Mouse (Mus musculus) retina, postnatal 7 days (tissue): ENCODE measurements around the gene E2f2.

Source experiments
- DNase-seq: peaks from one replicate; pipeline ENCODE4 v3.0.0-alpha.2; 2012; ENCODE audit warnings: low read depth, low spot score

The E2f2 gene

GRCm38 (mm10) chr4:136144927-136145292 is 27.3 kb upstream of the E2f2 start:
- no peak for DNase-seq

GRCm38 (mm10) chr4:136145362-136145885 is 26.8 kb upstream of the E2f2 start:
- DNase-seq: no peak

- DNase-seq: no peak
Measured at GRCm38 (mm10) chr4:136145991-136146711, 26.0 kb upstream of the E2f2 start.

- no peak for DNase-seq
Measured at GRCm38 (mm10) chr4:136146712-136147154, 25.5 kb upstream of the E2f2 start.

GRCm38 (mm10) chr4:136147436-136148135 is 24.6 kb upstream of the E2f2 start:
- DNase-seq: peak; percentile 68

DNA sequence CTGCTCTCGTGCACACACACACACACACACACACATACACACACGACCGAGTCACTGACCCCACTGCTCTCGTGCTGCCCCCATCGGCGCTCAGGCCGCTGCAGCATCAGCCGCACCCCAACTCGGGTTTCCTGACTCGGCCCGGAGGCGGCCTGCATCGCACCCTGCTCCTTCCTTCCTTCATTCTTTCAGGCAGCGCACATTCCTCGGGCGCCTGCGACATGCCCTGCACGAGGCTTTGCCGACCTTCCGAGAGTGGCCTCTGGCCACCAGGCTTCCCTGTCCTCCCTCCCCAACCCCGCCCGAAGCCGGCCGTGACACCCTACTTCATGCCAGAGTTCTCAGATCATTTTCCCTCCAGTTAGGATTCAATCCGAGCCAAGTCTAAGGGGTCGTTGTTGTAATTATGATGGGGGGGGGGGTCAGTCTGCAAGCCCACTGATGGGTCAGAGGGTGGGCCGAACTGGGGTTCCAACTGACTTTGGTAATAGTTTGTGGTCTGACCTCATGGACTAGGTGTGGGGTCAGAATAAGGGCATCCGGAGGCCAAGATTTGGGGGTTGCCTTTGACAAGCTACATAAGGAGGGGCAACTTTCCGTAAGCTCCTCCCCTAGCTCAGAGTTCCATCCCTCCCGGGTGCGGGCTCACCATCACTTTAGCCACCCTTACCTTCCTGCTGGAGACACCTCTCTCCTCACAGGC is 23.7 kb upstream of the E2f2 start:
- no peak for DNase-seq

DNA sequence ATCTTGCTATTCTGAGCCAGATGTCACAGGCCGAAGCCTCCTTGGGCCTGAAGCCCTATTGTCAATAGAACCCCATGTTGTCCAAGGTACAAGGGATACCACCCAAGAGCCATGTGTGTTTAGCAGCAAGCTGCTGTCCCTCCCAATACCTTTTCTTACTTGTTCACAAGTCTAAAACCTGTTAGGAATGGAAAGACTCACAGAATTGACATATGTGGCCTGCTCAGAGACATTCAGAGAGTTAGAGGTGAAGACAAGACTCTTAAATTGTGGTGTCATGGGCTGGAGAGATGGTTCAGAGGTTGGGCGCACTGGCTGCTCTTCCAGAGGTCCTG is 23.2 kb upstream of the E2f2 start:
- DNase-seq: no peak

- no peak for DNase-seq
Measured at GRCm38 (mm10) chr4:136149734-136150133, 22.5 kb upstream of the E2f2 start.

GRCm38 (mm10) chr4:136150596-136150995 is 21.6 kb upstream of the E2f2 start:
- DNase-seq: no peak

DNA sequence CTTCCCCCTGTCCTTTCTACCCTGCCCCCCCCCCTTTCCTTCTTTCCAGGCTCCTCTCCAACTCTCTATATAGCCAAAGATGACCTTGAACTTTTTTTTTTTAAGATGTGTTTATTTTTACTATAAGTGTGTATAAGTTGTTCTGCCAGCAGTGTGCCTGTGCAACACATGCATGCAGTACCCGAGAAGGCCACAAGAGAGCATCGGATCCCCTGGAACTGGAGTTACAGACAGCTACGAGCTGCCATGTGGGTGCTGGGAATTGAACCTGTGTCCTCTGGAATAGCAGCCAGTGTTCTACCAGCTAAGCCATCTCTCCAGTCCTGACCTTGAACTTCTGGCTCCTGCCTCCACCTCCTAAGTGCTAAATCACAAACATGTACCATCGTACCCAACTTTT is 19.4 kb upstream of the E2f2 start:
- DNase-seq: no peak

DNA sequence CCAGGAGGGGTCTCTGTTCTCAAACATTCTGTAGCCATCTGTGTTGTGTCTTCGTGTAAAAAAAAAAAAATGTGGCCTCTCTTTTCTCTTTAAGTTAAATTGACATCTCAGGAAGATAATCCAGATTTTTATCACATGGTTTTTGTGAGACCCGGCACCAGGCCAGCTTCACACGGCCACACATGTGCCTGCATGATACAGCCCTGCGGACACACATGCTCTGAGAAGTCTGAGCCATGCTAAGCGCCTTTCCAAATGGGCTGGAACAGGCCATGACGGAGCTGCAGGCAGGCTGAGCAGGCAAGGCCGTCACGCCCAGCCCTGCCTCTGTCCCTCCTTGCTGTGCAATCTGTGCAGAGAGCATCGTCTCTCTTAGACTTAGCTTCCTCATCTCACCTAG is 17.7 kb upstream of the E2f2 start:
- no peak for DNase-seq

GRCm38 (mm10) chr4:136158498-136158897 is 13.7 kb upstream of the E2f2 start:
- no peak for DNase-seq

DNA sequence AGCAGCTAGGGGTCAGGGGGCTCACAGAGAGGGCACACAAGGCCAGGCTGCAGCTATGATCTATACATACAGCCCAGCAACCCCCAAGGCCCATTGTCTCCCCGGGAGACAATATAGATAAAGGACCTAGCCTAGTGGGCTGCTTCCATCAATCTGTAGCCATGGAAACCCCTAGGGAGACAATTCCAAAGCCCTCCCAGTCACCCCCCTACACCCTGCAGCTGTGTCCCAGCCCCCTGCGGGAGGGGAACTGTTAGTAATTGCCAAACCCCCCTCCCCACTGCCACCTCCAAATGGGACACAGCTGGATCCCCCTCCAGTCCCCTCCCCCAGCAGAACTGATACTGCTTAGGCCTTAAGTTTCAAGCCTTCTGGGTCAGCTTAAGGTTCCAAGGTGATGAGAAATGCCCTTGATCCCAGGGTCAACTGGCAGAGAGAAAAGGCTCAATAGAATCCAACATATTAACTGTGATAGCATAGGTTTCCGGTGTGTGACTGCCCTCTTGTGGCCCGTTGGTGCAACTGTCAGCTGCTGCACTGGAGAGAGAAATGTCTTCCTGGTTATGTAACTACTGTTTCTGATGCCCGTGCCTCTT is 12.3 kb upstream of the E2f2 start:
- peak; percentile 75 for DNase-seq

GRCm38 (mm10) chr4:136163448-136163847 is 8.7 kb upstream of the E2f2 start:
- DNase-seq: peak; percentile 82

DNA sequence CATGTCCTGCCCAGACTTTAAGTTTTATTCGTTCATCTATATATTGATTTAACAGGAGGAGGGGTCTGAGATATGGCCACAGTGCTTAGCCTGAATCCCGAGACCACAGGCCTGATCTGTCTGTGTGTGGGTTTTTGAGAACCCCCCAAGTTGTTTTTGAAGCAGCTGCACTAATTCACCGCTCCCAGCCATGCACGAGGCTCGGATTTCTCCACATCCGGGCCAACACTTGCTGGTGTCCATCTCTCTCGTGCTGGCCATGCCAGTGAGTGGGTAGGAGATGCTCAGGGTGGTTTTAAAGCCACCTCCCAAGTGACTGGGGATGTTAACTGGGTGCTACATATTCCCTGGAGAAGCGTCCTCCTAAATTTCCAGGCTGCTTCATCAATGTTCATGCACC is 7.2 kb upstream of the E2f2 start:
- no peak for DNase-seq

- DNase-seq: no peak
Measured at GRCm38 (mm10) chr4:136167701-136168100, 4.5 kb upstream of the E2f2 start.

GRCm38 (mm10) chr4:136170401-136170800 is 1.8 kb upstream of the E2f2 start:
- no peak for DNase-seq

- DNase-seq: no peak
Measured at GRCm38 (mm10) chr4:136171455-136171854, 739 bp upstream of the E2f2 start.

DNA sequence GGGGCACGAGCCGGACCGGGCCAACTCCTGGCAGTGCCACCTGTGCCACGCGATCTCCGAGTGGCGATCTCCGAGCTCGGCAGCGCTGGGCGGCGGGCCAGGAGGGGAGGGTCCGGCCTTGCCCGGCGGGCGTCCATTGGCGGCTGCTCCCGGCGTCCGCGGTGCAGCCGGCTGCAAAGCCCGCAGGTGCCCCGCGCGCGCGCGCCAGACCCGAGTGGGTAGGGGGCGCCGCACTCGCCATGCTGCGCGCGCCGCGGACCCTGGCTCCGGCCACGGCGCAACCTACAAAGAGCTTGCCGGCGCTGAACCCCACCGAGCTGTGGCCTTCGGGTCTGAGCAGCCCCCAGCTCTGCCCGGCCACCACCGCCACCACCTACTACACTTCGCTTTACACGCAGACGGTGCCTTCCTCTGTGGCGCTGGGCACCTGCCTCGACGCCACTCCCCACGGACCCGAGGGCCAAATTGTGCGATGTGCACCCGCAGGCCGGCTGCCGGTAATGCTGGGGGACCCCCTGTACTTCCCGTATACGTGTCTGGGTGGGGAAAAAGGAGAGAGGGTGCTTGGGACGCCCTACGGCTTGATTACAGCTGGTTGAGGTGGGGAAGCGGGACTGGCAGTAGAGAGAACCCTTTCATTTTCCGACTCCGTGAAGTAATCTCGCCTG is 482 bp downstream of the E2f2 start:
- peak; percentile 34 for DNase-seq

GRCm38 (mm10) chr4:136173210-136173715 is 1.1 kb downstream of the E2f2 start:
- no peak for DNase-seq
